Mouse (Mus musculus): ENCODE data around the gene Spp1.

DNA sequence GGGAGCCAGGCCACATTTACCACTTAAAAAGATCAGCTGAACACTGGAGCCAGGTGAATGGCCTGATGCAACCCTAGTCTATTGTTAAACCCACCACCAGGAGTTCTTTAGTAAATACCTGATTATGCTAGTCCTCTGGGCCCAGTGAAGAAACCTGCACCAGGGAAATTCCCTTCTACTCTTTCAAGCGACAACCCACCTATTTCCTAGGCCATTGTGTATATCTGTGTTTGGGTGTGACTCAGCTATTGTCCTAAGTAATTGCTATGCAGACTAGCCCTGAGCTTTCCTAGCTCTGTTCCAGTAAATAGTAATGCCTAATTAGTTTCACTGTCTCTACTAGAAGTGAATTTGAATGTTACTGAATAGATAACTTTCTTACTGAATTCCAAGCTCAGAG lies 7.9 kb downstream of the Spp1 start:
- no peak for TF ChIP-seq POLR2A (IDR thresholded peaks at IDR 0.05; ENCODE audit: insufficient read depth, low read depth, low read length)
- no peak for TF ChIP-seq CTCF (IDR thresholded peaks at IDR 0.05)
- TF ChIP-seq EP300 (IDR thresholded peaks at IDR 0.05; ENCODE audit: insufficient read depth, low read depth, low read length), result no peak

All from heart, adult 2 months (tissue).